Mouse (Mus musculus): ENCODE data around the gene Gm21858. TPM values are rescaled to one million over a fixed set of nuclear protein-coding genes. Genes with fewer than 3 reads are reported as not detected.
"Not testable (repeated sequence)": the region's sequence is repeated elsewhere in the genome, so short reads cannot be mapped to it uniquely, and the experiment has no call there.

Gene Gm21858
- not detected for total RNA-seq (2021)
- long read RNA-seq, experiment 1: 0 reads
- long read RNA-seq, experiment 2: 0 reads

- DNase-seq (ENCODE audit: low spot score in 2 of 2): not testable (repeated sequence)
Measured at GRCm38 (mm10) chrY:55731456-55731855, at the start of gene Gm21858. TSS of gene Gm21858 (plus strand) at chrY:55731756.

Measured in layer of hippocampus, postnatal 14 days (tissue).